ENCODE assay signal across 10 mouse cellular contexts in the genomic region with DNA sequence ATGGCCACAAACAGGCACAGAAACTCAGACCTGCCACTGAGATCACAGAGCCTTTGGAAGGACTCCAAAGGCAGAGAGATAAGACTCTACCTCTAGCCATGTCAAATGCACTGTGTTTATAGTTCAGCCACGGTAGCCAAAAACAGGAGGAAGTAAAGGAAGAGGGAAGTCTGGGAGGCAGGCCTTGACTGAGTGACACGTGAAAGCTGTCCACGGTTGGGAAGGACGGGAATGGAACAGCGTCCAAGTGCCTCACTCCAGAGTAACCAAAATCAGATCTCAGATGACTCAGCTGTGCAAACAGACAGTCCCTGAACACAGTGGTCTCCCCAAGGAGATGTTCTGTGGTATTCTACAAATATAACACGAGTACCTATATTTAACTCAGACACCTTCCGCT. TPM values are rescaled to one million over a fixed set of nuclear protein-coding genes. Genes with fewer than 3 reads are reported as not detected.
DNase-seq lines count a peak whose midpoint lies in the region; ATAC-seq and TF ChIP-seq lines count a peak whose summit lies in the region.
"Had no signal": no experiment of that assay in that cellular context is flagged by ENCODE, and none has a peak within 500 bp of the region (broad histone marks: within the 10 kb centered on the region; RNA-seq: fewer than 3 reads in every experiment).

No protein-coding gene starts in this region.

- H3K27me3 ChIP-seq in kidney, embryonic 15.5 days = no peaks in the 10 kb centered on the region
- H3K27me3 ChIP-seq in lung, postnatal 0 days (replicated peaks; ENCODE audit: insufficient read depth, low read length) = no peaks in the 10 kb centered on the region
- no peaks in the 10 kb centered on the region for H3K27me3 ChIP-seq in thymus, adult 2 months (ENCODE audit: control insufficient read depth, insufficient read depth, low read length)
- H3K27me3 ChIP-seq: liver, embryonic 15.5 days had no signal

- WGBS in kidney, embryonic 15.5 days = 52% methylated on average over 7 of the region's 7 CpGs
- 17% methylated on average over 7 of the region's 7 CpGs for whole genome bisulfite sequencing in lung, postnatal 0 days
- 70% methylated on average over 7 of the region's 7 CpGs for WGBS in thymus, adult 2 months

- H3K4me3 ChIP-seq in kidney, embryonic 15.5 days (replicated peaks) = no peak overlapping the region
- H3K4me3 ChIP-seq in lung, postnatal 0 days (ENCODE audit: low read depth, low read length) = no peak overlapping the region
- no peak overlapping the region for H3K4me3 ChIP-seq in thymus, adult 2 months (ENCODE audit: control insufficient read depth, insufficient read depth, low read length)
- H3K4me3 ChIP-seq: liver, embryonic 15.5 days had no signal

- no peak overlapping the region for H3K9ac ChIP-seq in kidney, embryonic 15.5 days
- no peak overlapping the region for H3K9ac ChIP-seq in lung, postnatal 0 days (replicated peaks; ENCODE audit: low read depth)
- H3K9ac ChIP-seq: liver, embryonic 15.5 days had no signal

- H3K4me2 ChIP-seq in kidney, embryonic 15.5 days = no peak overlapping the region
- H3K4me2 ChIP-seq in lung, postnatal 0 days (replicated peaks; ENCODE audit: low read depth, low read length) = 0 out of 2 replicates have a peak overlapping the region, but pooled peaks have one; percentile 3
- H3K4me2 ChIP-seq: liver, embryonic 15.5 days had no signal

- ATAC-seq in kidney, embryonic 15.5 days (replicated peaks; ENCODE audit: low FRiP score) = no peak
- ATAC-seq in lung, postnatal 0 days = peak; percentile 50; the same call in 1 of the 2 replicates
- ATAC-seq in cerebellum, adult (ENCODE audit: insufficient number of reproducible peaks, low FRiP score, low TSS enrichment) = no peak

- H3K36me3 ChIP-seq in kidney, embryonic 15.5 days = no peaks in the 10 kb centered on the region
- no peaks in the 10 kb centered on the region for H3K36me3 ChIP-seq in lung, postnatal 0 days (ENCODE audit: insufficient read depth, low read length)
- no peaks in the 10 kb centered on the region for H3K36me3 ChIP-seq in thymus, adult 2 months (ENCODE audit: control insufficient read depth, insufficient read depth, low read length)
- H3K36me3 ChIP-seq: liver, embryonic 15.5 days had no signal

- no peak for TF ChIP-seq EP300 in lung, postnatal 0 days (IDR thresholded peaks at IDR 0.05)

- no peak for TF ChIP-seq POLR2A in thymus, adult 2 months (IDR thresholded peaks at IDR 0.05; ENCODE audit: control insufficient read depth, extremely low read depth, insufficient read depth, low read length, poor library complexity)

- peaks cover 43% of the 10 kb centered on the region for H3K4me1 ChIP-seq in kidney, embryonic 15.5 days
- H3K4me1 ChIP-seq in lung, postnatal 0 days (ENCODE audit: insufficient read depth, low read depth, low read length) = peaks cover 9% of the 10 kb centered on the region; the same call in 1 of the 2 replicates
- peaks cover 15% of the 10 kb centered on the region for H3K4me1 ChIP-seq in thymus, adult 2 months (replicated peaks; ENCODE audit: control insufficient read depth, insufficient read depth, low read length)

- 0 out of 2 replicates have a peak overlapping the region, but pooled peaks have one; percentile 54 for H3K27ac ChIP-seq in kidney, embryonic 15.5 days
- H3K27ac ChIP-seq in lung, postnatal 0 days (ENCODE audit: low read length) = peak overlapping the region; percentile 32; the same call in 1 of the 2 replicates
- no peak overlapping the region for H3K27ac ChIP-seq in thymus, adult 2 months (ENCODE audit: control insufficient read depth, insufficient read depth, low read length)
- H3K27ac ChIP-seq: liver, embryonic 15.5 days had no signal

- no peaks in the 10 kb centered on the region for H3K9me3 ChIP-seq in kidney, embryonic 15.5 days (replicated peaks)
- no peaks in the 10 kb centered on the region for H3K9me3 ChIP-seq in lung, postnatal 0 days (ENCODE audit: low read length)
- H3K9me3 ChIP-seq: liver, embryonic 15.5 days had no signal

- no peak for TF ChIP-seq CTCF in lung, postnatal 0 days (IDR thresholded peaks at IDR 0.05)
- no peak for TF ChIP-seq CTCF in thymus, adult 2 months (IDR thresholded peaks at IDR 0.05; ENCODE audit: borderline replicate concordance, control insufficient read depth, extremely low read depth, insufficient read depth, low read length, poor library complexity)

- DNase-seq in kidney, adult 8-10 months = no peak
- DNase-seq in MN1 (ENCODE audit: low spot score) = peak; percentile 66
- DNase-seq in heart, adult 8-10 months (ENCODE audit: low spot score) = peak; percentile 69
- DNase-seq in lung, postnatal 0 days (ENCODE audit: low spot score) = peak; percentile 32
- no peak for DNase-seq in thymus, adult 2 months
- DNase-seq in cerebellum, postnatal 36 days = no peak

RNA-seq across cellular contexts. Expression of gene A730071L15Rik, which starts 25.1 kb away (rescaled TPM):
- 0.40 and 0.59 TPM in 2 replicates for polyA plus RNA-seq in kidney, embryonic 15.5 days (2015; fragmentation: Nextera tagmentation; extraction: Ambion mirVana)
- total RNA-seq in heart, adult 8-10 months (2022) = not detected
- 0.39 and 0.50 TPM in 2 replicates for polyA plus RNA-seq in lung, postnatal 0 days (2015; fragmentation: Nextera tagmentation; extraction: Ambion mirVana)
- 0.09 and 0.10 TPM in 2 replicates for polyA plus RNA-seq in thymus, adult 2 months (2012; rRNA removed)

RNA-seq across cellular contexts. Expression of gene Nudcd3, which starts 25.5 kb away (rescaled TPM):
- 36.8 and 37.7 TPM in 2 replicates for polyA plus RNA-seq in kidney, embryonic 15.5 days (2015; fragmentation: Nextera tagmentation; extraction: Ambion mirVana)
- total RNA-seq in heart, adult 8-10 months (2022) = 10 to 100 TPM; 64.5 to 75.3 (median 71.5) TPM
- polyA plus RNA-seq in lung, postnatal 0 days (2015; fragmentation: Nextera tagmentation; extraction: Ambion mirVana) = 26.8 TPM in 2 replicates
- 52.1 and 62.2 TPM in 2 replicates for polyA plus RNA-seq in thymus, adult 2 months (2012; rRNA removed)

RNA-seq across cellular contexts. Expression of gene Npc1l1, which starts 55.2 kb away (rescaled TPM):
- 0.06 TPM in 1 of 2 replicates, not detected in the other for polyA plus RNA-seq in kidney, embryonic 15.5 days (2015; fragmentation: Nextera tagmentation; extraction: Ambion mirVana)
- under 1 TPM in 1 of 4 experiments, not detected in 3; 0.06 TPM for total RNA-seq in heart, adult 8-10 months (2022)
- polyA plus RNA-seq in lung, postnatal 0 days (2015; fragmentation: Nextera tagmentation; extraction: Ambion mirVana) = not detected in 2 replicates
- 0.20 and 0.24 TPM in 2 replicates for polyA plus RNA-seq in thymus, adult 2 months (2012; rRNA removed)
- polyA plus RNA-seq: embryonic facial prominence, embryonic 11.5 days had no signal

Comparison
In these comparisons a context has a peak if more than half of its experiments do, and no peak if none do; other contexts are left out.
1. DNase-seq: peak in MN1 (single experiment), heart, adult 8-10 months (single experiment) and lung, postnatal 0 days (single experiment); none in kidney, adult 8-10 months (0 of 2), thymus, adult 2 months (single experiment) and cerebellum, postnatal 36 days (0 of 2).